Mouse (Mus musculus) erythroblast, embryonic 14.5 days (primary cell): Measurements from ENCODE around the gene C1galt1.

Experiments used
- GATA1 ChIP-seq: IDR thresholded peaks from 2 replicates; pipeline ENCODE4 v1.6.1; 2012; ENCODE audit warnings: low read length, inconsistent platforms, mixed read lengths
- TAL1 ChIP-seq: IDR thresholded peaks from 3 replicates; pipeline ENCODE4 v1.6.1; 2012; ENCODE audit warnings: low read length, inconsistent platforms, mixed read lengths

DNA sequence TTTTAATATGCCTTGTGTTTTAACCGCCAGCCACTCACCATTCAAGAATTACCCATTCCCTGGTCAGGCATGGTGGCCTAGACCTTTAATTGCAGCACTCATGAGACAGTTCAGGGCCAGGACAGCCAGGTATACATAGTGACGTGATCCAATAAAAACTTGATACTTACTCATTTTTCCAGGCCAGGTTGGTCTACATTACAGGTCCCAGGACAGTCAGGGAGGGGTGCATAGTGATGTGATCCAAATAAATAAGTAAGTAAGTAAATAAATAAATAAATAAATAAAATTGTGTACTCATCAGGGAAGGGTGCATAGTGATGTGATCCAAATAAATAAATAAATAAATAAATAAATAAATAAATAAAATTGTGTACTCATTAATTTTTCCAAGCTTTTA is 6.4 kb downstream of the C1galt1 start:
- no peak for TF ChIP-seq GATA1
- no peak for TF ChIP-seq TAL1
